Mouse (Mus musculus): ENCODE results near the gene C87499. TPM values are rescaled to one million over a fixed set of nuclear protein-coding genes. Genes with fewer than 3 reads are reported as not detected.

Gene C87499
- total RNA-seq (2021) = not detected

GRCm38 (mm10) chr4:88634311-88634710, at the start of gene C87499:
Gene C87499, minus strand, starts transcription at chr4:88634411.
- intact Hi-C loops (cut with DNase I) = no loop called here
- no peak for DNase-seq (ENCODE audit: low spot score)

- intact Hi-C loops (cut with DNase I) = loop anchor here (5.0 kb wide), 1 partner anchor 138 kb away; no protein-coding TSS in a partner anchor
- no peak for DNase-seq (ENCODE audit: low spot score)
Measured at GRCm38 (mm10) chr4:88683812-88684211, 49.6 kb upstream of the C87499 start, which contains the start of gene Ifna2. Gene Ifna2, minus strand, starts transcription at chr4:88683912.

GRCm38 (mm10) chr4:88681353-88681752, 47.1 kb upstream of the C87499 start:
- intact Hi-C loops (cut with DNase I) = loop anchor here (5.0 kb wide), 1 partner anchor 141 kb away; no protein-coding TSS in a partner anchor
- no peak for DNase-seq (ENCODE audit: low spot score)

DNA sequence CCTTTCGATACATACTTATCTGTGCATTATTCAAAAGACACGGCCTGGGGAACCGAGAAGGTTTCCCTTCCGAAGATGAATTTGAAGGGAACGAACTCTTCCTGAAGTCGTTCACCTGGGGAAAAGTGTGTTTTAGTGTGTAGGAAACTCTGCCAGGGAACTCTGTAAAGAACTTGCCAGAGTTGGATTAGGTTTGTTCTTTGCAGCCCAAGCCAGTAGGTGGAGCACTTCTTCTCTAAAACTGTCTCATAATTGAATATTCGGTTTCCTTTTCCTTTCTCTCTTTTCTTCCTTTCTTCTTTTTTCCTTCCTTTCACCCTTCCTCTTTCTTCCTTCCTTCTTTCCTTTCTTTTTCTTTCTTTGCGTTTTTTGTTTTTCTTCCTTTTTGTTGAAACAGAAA, 46.2 kb upstream of the C87499 start:
- intact Hi-C loops (cut with DNase I) = loop anchor here (5.0 kb wide), 1 partner anchor 142 kb away; no protein-coding TSS in a partner anchor
- DNase-seq (ENCODE audit: low spot score) = no peak

- no peak for DNase-seq (ENCODE audit: low spot score)
- intact Hi-C loops (cut with DNase I) = no loop called here
Measured at GRCm38 (mm10) chr4:88676824-88677223, 42.6 kb upstream of the C87499 start, which contains the start of gene Ifna16. Gene Ifna16, minus strand, starts transcription at chr4:88676924.

GRCm38 (mm10) chr4:88655461-88655860, 21.2 kb upstream of the C87499 start:
- no peak for DNase-seq (ENCODE audit: low spot score)
- intact Hi-C loops (cut with DNase I) = no loop called here

DNA sequence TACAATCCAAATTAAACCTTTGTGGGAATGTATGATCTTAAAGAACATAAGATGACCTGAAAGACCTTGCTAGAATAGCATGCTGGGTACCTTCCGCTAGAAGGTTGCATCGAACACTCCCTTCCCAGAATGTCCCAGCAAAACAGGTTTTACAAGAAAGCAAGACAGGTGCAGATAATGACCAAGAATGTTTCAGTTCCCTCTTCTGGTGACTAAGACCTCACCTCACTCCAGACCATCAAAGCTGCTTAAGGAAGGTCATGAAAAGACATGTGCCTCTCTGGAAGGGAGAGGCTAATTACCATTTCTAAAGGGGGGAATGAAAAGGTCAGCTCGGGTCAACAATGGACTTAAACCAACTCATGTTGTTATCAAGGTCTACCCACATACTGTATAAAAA, 19.4 kb upstream of the C87499 start:
- intact Hi-C loops (cut with DNase I) = no loop called here
- DNase-seq (ENCODE audit: low spot score) = no peak

DNA sequence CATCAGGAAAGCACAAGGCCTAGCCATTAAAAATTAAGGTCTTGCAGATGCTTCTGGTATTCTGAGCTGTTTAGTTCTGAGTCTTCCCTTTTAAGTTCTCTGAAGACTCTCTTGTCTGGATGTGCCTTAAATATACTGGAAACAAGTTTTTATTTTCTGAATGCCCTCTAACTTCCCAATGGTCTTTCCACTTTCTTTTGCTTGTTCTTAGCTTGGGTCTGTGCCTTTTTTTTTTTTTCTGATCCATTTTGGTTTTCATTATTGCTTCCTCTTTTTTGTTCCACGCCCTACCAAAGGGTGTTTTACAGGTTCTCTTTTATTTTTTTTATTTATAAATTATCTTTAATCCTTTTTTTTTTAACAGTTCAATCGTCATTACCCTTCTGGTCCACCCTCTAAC, 10.1 kb upstream of the C87499 start, which contains the start of gene Ifna13:
Gene Ifna13 (minus strand): TSS at position 101 of the 400 bp plus-strand sequence.
- DNase-seq (ENCODE audit: low spot score) = no peak
- intact Hi-C loops (cut with DNase I) = no loop called here

GRCm38 (mm10) chr4:88642526-88642925, 8.3 kb upstream of the C87499 start:
- intact Hi-C loops (cut with DNase I) = no loop called here
- no peak for DNase-seq (ENCODE audit: low spot score)

DNA sequence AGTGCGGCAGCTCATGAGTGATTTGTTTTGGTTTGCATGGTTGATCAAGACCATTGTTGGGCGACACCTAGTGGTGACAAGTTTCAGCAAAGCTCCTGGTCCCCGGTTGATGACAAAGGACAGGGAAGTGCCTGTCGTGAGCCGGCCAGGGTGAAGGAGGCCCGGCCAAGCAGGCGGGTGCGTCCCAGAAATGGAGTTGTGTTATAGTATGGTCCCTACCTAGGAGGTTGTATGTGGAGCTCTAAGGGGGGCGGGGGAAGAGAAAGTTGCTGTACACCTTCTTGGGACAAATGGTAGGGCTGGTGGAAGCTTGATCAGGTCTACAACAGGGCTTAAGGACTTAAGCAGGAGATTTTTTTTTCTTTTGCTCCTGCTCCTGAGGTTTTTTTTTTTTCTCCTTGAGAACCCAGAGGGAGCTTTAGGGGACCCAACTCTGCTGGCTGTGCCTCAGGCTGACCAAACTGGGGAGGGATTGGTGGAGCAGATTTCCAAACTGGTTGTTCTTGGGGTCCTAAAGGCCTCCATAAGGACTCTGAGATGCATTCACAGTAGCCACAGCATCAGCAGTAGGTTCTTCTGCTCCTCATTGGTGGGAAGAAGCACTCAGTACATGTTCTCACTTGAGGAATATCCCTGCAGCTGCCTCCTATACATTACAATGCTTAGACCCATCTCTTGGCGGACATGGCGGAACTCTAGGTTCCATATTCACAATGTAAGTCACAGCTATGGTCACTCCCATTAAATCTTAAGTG, 7.0 kb upstream of the C87499 start:
- DNase-seq (ENCODE audit: low spot score) = peak; percentile 69
- intact Hi-C loops (cut with DNase I) = loop anchor here (2.0 kb wide), 1 partner anchor 88 kb away; no protein-coding TSS in a partner anchor

GRCm38 (mm10) chr4:88640704-88641076, 6.5 kb upstream of the C87499 start:
- DNase-seq (ENCODE audit: low spot score) = no peak
- intact Hi-C loops (cut with DNase I) = loop anchor here (2.0 kb wide), 1 partner anchor 88 kb away; no protein-coding TSS in a partner anchor

DNA sequence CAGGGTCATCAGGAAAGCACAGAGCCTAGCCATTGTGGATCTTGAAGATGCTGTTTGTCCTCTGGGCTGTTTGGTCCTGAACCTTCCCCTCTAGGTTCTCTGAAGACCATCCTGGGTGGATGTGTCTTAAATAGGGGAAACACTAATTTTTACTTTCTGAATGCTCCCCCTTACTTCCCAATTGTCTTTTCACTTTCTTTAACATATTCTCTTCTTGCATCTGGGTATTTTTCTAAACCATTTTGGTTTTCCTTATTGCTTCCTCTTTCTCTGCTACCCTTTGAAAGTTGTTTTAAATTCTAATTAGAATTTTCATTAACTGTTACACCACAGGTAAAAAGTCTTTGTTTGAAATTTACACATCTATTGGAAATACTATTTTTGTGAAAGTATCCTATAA, 30.9 kb downstream of the C87499 start, which contains the start of gene Ifna12:
Gene Ifna12 (minus strand): TSS at position 101 of the 400 bp plus-strand sequence.
- intact Hi-C loops (cut with DNase I) = no loop called here

DNA sequence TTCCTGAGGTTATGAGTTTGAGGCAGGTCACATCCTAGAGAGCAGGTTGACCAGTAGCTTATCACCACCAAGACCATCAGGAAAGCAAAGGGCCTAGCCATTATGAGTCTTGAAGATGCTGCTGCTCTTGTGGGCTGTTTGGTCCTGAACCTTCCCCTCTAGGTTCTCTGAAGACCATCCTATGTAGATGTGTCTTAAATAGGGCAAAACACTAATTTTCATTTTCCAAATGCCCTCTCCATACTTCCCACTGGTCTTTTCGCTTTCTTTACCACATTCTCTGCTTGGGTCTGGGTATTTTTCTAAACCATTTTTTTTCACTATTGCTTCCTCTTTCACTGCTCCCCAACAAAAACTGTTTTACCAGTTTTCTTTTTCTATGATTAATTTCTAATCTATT, 41.9 kb downstream of the C87499 start, which contains the start of gene Ifna9:
Gene Ifna9 (minus strand): TSS at position 101 of the 400 bp plus-strand sequence.
- intact Hi-C loops (cut with DNase I) = no loop called here
- no peak for DNase-seq (ENCODE audit: low spot score)

More for the DNA sequence above, 30.9 kb downstream of the C87499 start, which contains the start of gene Ifna12:
- no peak for DNase-seq (ENCODE audit: low spot score)

Other genes starting within 250 kb of the C87499 start
- gene Hacd4, start 195.5 kb downstream of the C87499 start, total RNA-seq (2021) = 1 to 10 TPM; 5.3 to 5.9 TPM
- not detected for gene Ifnb1, start 111.6 kb downstream of the C87499 start, total RNA-seq (2021)
- gene Ifna15, start 76.2 kb downstream of the C87499 start, total RNA-seq (2021) = not detected
- not detected for gene Ifna14, start 62.6 kb downstream of the C87499 start, total RNA-seq (2021)
- gene Ifna9, start 42.0 kb downstream of the C87499 start, total RNA-seq (2021) = not detected
- not detected for gene Ifna12, start 31.0 kb downstream of the C87499 start, total RNA-seq (2021)
- not detected for gene Ifna13, start 10.0 kb upstream of the C87499 start, total RNA-seq (2021)
- gene Ifna16, start 42.5 kb upstream of the C87499 start, total RNA-seq (2021) = not detected
- not detected for gene Ifna2, start 49.5 kb upstream of the C87499 start, total RNA-seq (2021)
- not detected for gene Ifnab, start 56.9 kb upstream of the C87499 start, total RNA-seq (2021)
- gene Gm26566, start 87.4 kb upstream of the C87499 start, total RNA-seq (2021) = under 1 TPM; 0.50 to 0.57 TPM
- 10 to 100 TPM; 67.0 to 74.9 TPM for gene Klhl9, start 88.1 kb upstream of the C87499 start, total RNA-seq (2021)
- not detected for gene Gm13271, start 120.5 kb upstream of the C87499 start, total RNA-seq (2021)
- not detected for gene Gm13283, start 125.7 kb upstream of the C87499 start, total RNA-seq (2021)
- not detected for gene Gm13290, start 139.4 kb upstream of the C87499 start, total RNA-seq (2021)
- not detected for gene Gm13289, start 142.5 kb upstream of the C87499 start, total RNA-seq (2021)
- not detected for gene Gm13272, start 145.4 kb upstream of the C87499 start, total RNA-seq (2021)
- under 1 TPM in 1 of 2 experiments, not detected in 1; 0.18 TPM for gene Ifnz, start 147.7 kb upstream of the C87499 start, total RNA-seq (2021)
- gene Gm13276, start 151.3 kb upstream of the C87499 start, total RNA-seq (2021) = not detected
- gene Gm13277, start 154.2 kb upstream of the C87499 start, total RNA-seq (2021) = not detected
- gene Gm13278, start 157.1 kb upstream of the C87499 start, total RNA-seq (2021) = not detected
- not detected for gene Gm13275, start 160.1 kb upstream of the C87499 start, total RNA-seq (2021)
- gene Gm13279, start 163.0 kb upstream of the C87499 start, total RNA-seq (2021) = not detected
- under 1 TPM in 1 of 2 experiments, not detected in 1; 0.22 TPM for gene Gm13285, start 165.3 kb upstream of the C87499 start, total RNA-seq (2021)
- gene Gm13287, start 168.8 kb upstream of the C87499 start, total RNA-seq (2021) = not detected
- not detected for gene Gm13288, start 171.1 kb upstream of the C87499 start, total RNA-seq (2021)
- not detected for gene Ifna7, start 181.8 kb upstream of the C87499 start, total RNA-seq (2021)
- gene Ifna11, start 185.5 kb upstream of the C87499 start, total RNA-seq (2021) = not detected
- gene Ifna6, start 193.0 kb upstream of the C87499 start, total RNA-seq (2021) = not detected
- not detected for gene Ifna5, start 201.1 kb upstream of the C87499 start, total RNA-seq (2021)
- not detected for gene Ifna4, start 207.4 kb upstream of the C87499 start, total RNA-seq (2021)
- not detected for gene Ifna1, start 215.7 kb upstream of the C87499 start, total RNA-seq (2021)
- gene Ifne, start 245.8 kb upstream of the C87499 start, total RNA-seq (2021) = not detected

All from heart, postnatal 25 days (tissue).